ENCODE assay signal across 9 mouse cellular contexts in genomic region chr14:103649302-103649701, GRCm38 (mm10). TPM values are rescaled to one million over a fixed set of nuclear protein-coding genes. Genes with fewer than 3 reads are reported as not detected.
A peak's percentile ranks its signal among the peaks of the same experiment; 100 is the strongest.
DNase-seq lines count a peak whose midpoint lies in the region; ATAC-seq and TF ChIP-seq lines count a peak whose summit lies in the region.
"Had no signal": no experiment of that assay in that cellular context is flagged by ENCODE, and none has a peak within 500 bp of the region (broad histone marks: within the 10 kb centered on the region; RNA-seq: fewer than 3 reads in every experiment).

No protein-coding gene starts in this region.

- H3K4me3 ChIP-seq in lung, embryonic 16.5 days (ENCODE audit: low read length): no peak overlapping the region
- H3K4me3 ChIP-seq in lung, adult 2 months (replicated peaks; ENCODE audit: extremely low read depth, low read depth, low read length): no peak overlapping the region
- peak overlapping the region; percentile 96 for H3K4me3 ChIP-seq in hindbrain, postnatal 0 days (ENCODE audit: low read length)
- H3K4me3 ChIP-seq in neural tube, embryonic 15.5 days (replicated peaks): peak overlapping the region; percentile 96

- peak overlapping the region; percentile 98 for H3K4me2 ChIP-seq in lung, embryonic 16.5 days (ENCODE audit: low read depth, low read length)
- peak overlapping the region; percentile 79 for H3K4me2 ChIP-seq in hindbrain, postnatal 0 days (ENCODE audit: low read depth, low read length)
- peak overlapping the region; percentile 75 for H3K4me2 ChIP-seq in neural tube, embryonic 15.5 days

- TF ChIP-seq CTCF in lung, adult 2 months (IDR thresholded peaks at IDR 0.05; ENCODE audit: insufficient read depth, low read length): no peak
- no peak for TF ChIP-seq CTCF in hindbrain, postnatal 0 days (IDR thresholded peaks at IDR 0.05; ENCODE audit: low read depth)

- 56% methylated on average over 4 of the region's 4 CpGs for WGBS in lung, embryonic 16.5 days
- whole genome bisulfite sequencing in lung, adult 2 months: 52% methylated on average over 4 of the region's 4 CpGs
- WGBS in hindbrain, postnatal 0 days: 22% methylated on average over 4 of the region's 4 CpGs
- WGBS in neural tube, embryonic 15.5 days: 23% methylated on average over 4 of the region's 4 CpGs

- no peak for TF ChIP-seq POLR2A in lung, adult 2 months (IDR thresholded peaks at IDR 0.05; ENCODE audit: borderline replicate concordance, extremely low read depth, low read depth, low read length)

- H3K4me1 ChIP-seq in lung, embryonic 16.5 days (replicated peaks; ENCODE audit: control insufficient read depth, insufficient read depth, low read length): 0 out of 2 replicates have a peak, but pooled peaks cover 4% of the 10 kb centered on the region
- 0 out of 2 replicates have a peak, but pooled peaks cover 2% of the 10 kb centered on the region for H3K4me1 ChIP-seq in lung, adult 2 months (ENCODE audit: control insufficient read depth, insufficient read depth, low read length)
- H3K4me1 ChIP-seq in hindbrain, postnatal 0 days (ENCODE audit: insufficient read depth, low read length): peaks cover 5% of the 10 kb centered on the region
- H3K4me1 ChIP-seq in neural tube, embryonic 15.5 days: peaks cover 46% of the 10 kb centered on the region

- ATAC-seq in cerebellum, adult (ENCODE audit: insufficient number of reproducible peaks, low FRiP score, low TSS enrichment): no peak
- ATAC-seq in lung, embryonic 16.5 days (ENCODE audit: low read depth): no peak
- no peak for ATAC-seq in hindbrain, postnatal 0 days
- ATAC-seq in neural tube, embryonic 15.5 days (ENCODE audit: low FRiP score): no peak

- H3K9me3 ChIP-seq in lung, embryonic 16.5 days (ENCODE audit: control insufficient read depth, low read length): no peaks in the 10 kb centered on the region
- no peaks in the 10 kb centered on the region for H3K9me3 ChIP-seq in hindbrain, postnatal 0 days (ENCODE audit: low read length)
- no peaks in the 10 kb centered on the region for H3K9me3 ChIP-seq in neural tube, embryonic 15.5 days (replicated peaks)

- no peak overlapping the region for H3K27ac ChIP-seq in lung, embryonic 16.5 days (ENCODE audit: low read length)
- H3K27ac ChIP-seq in hindbrain, postnatal 0 days: peak overlapping the region; percentile 97; the same call in 1 of the 2 replicates
- H3K27ac ChIP-seq in neural tube, embryonic 15.5 days (replicated peaks): peak overlapping the region; percentile 98

- H3K27me3 ChIP-seq in lung, embryonic 16.5 days (ENCODE audit: control insufficient read depth, insufficient read depth, low read depth, low read length): peaks cover 32% of the 10 kb centered on the region
- H3K27me3 ChIP-seq in hindbrain, postnatal 0 days (ENCODE audit: insufficient read depth, low read length): no peaks in the 10 kb centered on the region
- H3K27me3 ChIP-seq in neural tube, embryonic 15.5 days (replicated peaks): no peaks in the 10 kb centered on the region

- H3K36me3 ChIP-seq in lung, embryonic 16.5 days (ENCODE audit: control insufficient read depth, insufficient read depth, low read length): no peaks in the 10 kb centered on the region
- H3K36me3 ChIP-seq in hindbrain, postnatal 0 days (ENCODE audit: insufficient read depth, low read length): no peaks in the 10 kb centered on the region
- H3K36me3 ChIP-seq in neural tube, embryonic 15.5 days: no peaks in the 10 kb centered on the region

- no peak overlapping the region for H3K9ac ChIP-seq in lung, embryonic 16.5 days (ENCODE audit: low read length)
- no peak overlapping the region for H3K9ac ChIP-seq in hindbrain, postnatal 0 days (replicated peaks; ENCODE audit: low read length)
- peak overlapping the region; percentile 99; the same call in 1 of the 2 replicates for H3K9ac ChIP-seq in neural tube, embryonic 15.5 days (replicated peaks)

- peak; percentile 39 for DNase-seq in cerebellum, adult 9-10 months
- no peak for DNase-seq in lung, adult 2 months
- no peak for DNase-seq in hindbrain, postnatal 0 days (ENCODE audit: low spot score)
- no peak for DNase-seq in urinary bladder, postnatal 25 days (ENCODE audit: low spot score)
- no peak for DNase-seq in natural killer cell, adult 2 months (ENCODE audit: low spot score in 2 of 2)
- DNase-seq: gastrocnemius, postnatal 36 days had no signal

RNA-seq across cellular contexts. Expression of gene Slain1, which starts 0.7 kb away (rescaled TPM):
- polyA plus RNA-seq in lung, embryonic 16.5 days (2015; fragmentation: Nextera tagmentation; extraction: Ambion mirVana): 0.58 and 0.89 TPM in 2 replicates
- polyA plus RNA-seq in lung, adult 2 months (2012; rRNA removed): 5.0 and 6.5 TPM in 2 replicates
- 59.5 and 60.3 TPM in 2 replicates for total RNA-seq in hindbrain, postnatal 0 days (2014; rRNA removed)
- polyA plus RNA-seq in hindbrain, postnatal 0 days (2015; fragmentation: Nextera tagmentation; extraction: Ambion mirVana): 14.5 and 15.0 TPM in 2 replicates
- 12.4 and 15.4 TPM in 2 replicates for polyA plus RNA-seq in neural tube, embryonic 15.5 days (2015; fragmentation: Nextera tagmentation; extraction: Ambion mirVana)

Comparison
In these comparisons a context has a peak if more than half of its experiments do, and no peak if none do; other contexts are left out.
1. H3K4me3 ChIP-seq: peak in hindbrain, postnatal 0 days (single experiment) and neural tube, embryonic 15.5 days (single experiment); none in lung, embryonic 16.5 days (single experiment) and lung, adult 2 months (single experiment).
2. Peak in every context shown above with its lines, with median percentiles within 50 percentile points of each other: H3K4me2 ChIP-seq.